Mouse (Mus musculus) stomach, postnatal 0 days (tissue): Measurements from ENCODE around the gene Nr4a1. TPM values are rescaled to one million over a fixed set of nuclear protein-coding genes. Genes with fewer than 3 reads are reported as not detected.

Experiments
- ATAC-seq: fragments of 200-750 bp; cut with Nextera tagmentation; 2 replicates; pipeline ENCODE4 v1.8.0; 2017; ENCODE audit not compliant: low FRiP score, low TSS enrichment
- DNase-seq: peaks from one replicate; pipeline ENCODE4 v3.0.0-alpha.2; 2016; ENCODE audit warnings: low spot score
- H3K27ac ChIP-seq: fragments of 300-500 bp; sonication (generic); replicated peaks from 2 replicates; pipeline ENCODE4 v1.5.1; 2014; ENCODE audit warnings: mild to moderate bottlenecking, control low read depth
- H3K27me3 ChIP-seq: fragments of 300-500 bp; sonication (generic); 2 replicates; pipeline ENCODE4 v1.6.1; 2014; ENCODE audit warnings: low read length; ENCODE audit not compliant: control insufficient read depth, insufficient read depth
- H3K36me3 ChIP-seq: fragments of 300-500 bp; sonication (generic); 2 replicates; pipeline ENCODE4 v1.6.1; 2014; ENCODE audit warnings: low read length, mixed read lengths; ENCODE audit not compliant: control insufficient read depth, insufficient read depth
- H3K4me1 ChIP-seq: fragments of 300-500 bp; sonication (generic); replicated peaks from 2 replicates; pipeline ENCODE4 v1.6.1; 2014; ENCODE audit warnings: antibody characterized with exemption; ENCODE audit not compliant: control insufficient read depth, insufficient read depth
- H3K4me2 ChIP-seq: fragments of 300-500 bp; sonication (generic); replicated peaks from 2 replicates; pipeline ENCODE4 v1.6.1; 2014; ENCODE audit warnings: low read depth, mild to moderate bottlenecking, control low read depth, moderate library complexity
- H3K4me3 ChIP-seq: fragments of 300-500 bp; sonication (generic); 2 replicates; pipeline ENCODE4 v1.5.1; 2014; ENCODE audit warnings: low read depth, low read length, control low read depth
- H3K9ac ChIP-seq: fragments of 300-500 bp; sonication (generic); 2 replicates; pipeline ENCODE4 v1.6.1; 2014; ENCODE audit warnings: mild to moderate bottlenecking, low read length, control low read depth, mixed read lengths
- H3K9me3 ChIP-seq: fragments of 300-500 bp; sonication (generic); 2 replicates; pipeline ENCODE4 v1.6.1; 2016; ENCODE audit warnings: low read length; ENCODE audit not compliant: control insufficient read depth
- CTCF ChIP-seq: IDR thresholded peaks from 2 replicates; pipeline ENCODE4 v1.5.1; 2016; ENCODE audit warnings: antibody characterized with exemption, low read depth, mild to moderate bottlenecking, moderate library complexity
- EP300 ChIP-seq: optimal IDR thresholded peaks from 2 replicates; pipeline ENCODE3; 2016; ENCODE audit warnings: antibody characterized with exemption
- WGBS: fragments of 180-500 bp; shearing (Covaris S2); extraction: QIAGEN DNeasy Blood & Tissue Kit; methylation state at CpG from one replicate; pipeline ENCODE4 v1.1.7; 2014; 5-methylcytosine and 5-hydroxymethylcytosine counted together
- polyA plus RNA-seq: library from polyadenylated mRNA; unstranded; fragments of >200 nt; fragmentation: Nextera tagmentation; extraction: Ambion mirVana; gene quantifications from 2 replicates; pipeline ENCODE4 v1.2.1, GENCODE M21; 2015

The Nr4a1 gene
- polyA plus RNA-seq, 1 experiment from 2014 or later, result 9.4 TPM

DNA sequence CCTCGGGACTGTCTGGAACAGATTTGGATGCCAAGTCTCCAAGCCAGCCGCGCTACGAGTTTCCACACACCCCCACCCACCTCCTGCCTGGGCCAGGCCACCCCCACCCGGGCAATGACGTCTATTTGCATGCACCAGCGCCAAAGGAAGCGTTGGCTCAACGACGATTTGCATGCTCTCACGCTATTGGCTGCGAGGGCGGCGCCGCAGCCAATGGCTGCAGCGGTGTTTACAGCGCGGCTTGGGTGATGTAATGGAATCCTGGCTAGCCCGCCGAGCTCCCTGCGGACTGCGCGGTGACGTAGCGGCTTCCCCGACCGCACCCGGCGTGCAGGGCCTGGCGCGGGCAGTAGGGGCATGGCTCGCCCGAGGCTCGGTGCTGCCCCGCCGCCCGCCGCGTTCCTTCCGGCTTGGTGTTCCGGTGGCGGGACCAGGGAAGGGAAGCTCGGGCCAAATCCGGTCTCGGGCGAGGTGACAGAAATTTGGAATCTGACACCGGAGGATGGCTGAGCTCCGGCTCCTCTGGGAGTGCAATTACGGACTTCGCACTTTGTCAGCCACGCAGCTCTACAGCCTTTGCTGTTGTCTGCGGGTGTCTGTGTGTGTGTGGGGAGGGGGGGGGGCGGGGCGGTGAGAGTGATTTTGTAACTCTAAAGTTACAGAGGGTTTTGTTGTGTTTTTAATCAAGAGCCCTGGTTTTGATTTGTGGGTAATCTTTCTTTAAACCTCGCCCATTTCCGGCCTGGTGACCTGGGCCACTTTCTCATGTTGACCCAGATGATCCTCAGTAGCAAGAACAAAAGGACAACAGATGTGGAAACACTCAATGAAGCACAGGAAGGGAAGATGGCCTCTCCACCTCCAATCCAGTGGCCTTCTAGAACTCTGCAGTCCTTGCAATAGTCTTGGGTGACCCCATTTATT is 7.6 kb upstream of the Nr4a1 start:
- H3K27ac ChIP-seq, result peak overlapping the region; percentile 88
- peak; percentile 61 for TF ChIP-seq CTCF
- TF ChIP-seq EP300, result no peak
- H3K9me3 ChIP-seq, result no peaks in the 10 kb centered on the region
- H3K9ac ChIP-seq, result peak overlapping the region; percentile 50
- H3K4me3 ChIP-seq, result peak overlapping the region; percentile 38
- 2% methylated on average over 55 of the region's 56 CpGs for WGBS
- H3K4me1 ChIP-seq, result peaks cover 2% of the 10 kb centered on the region; the same call in 1 of the 2 replicates
- no peaks in the 10 kb centered on the region for H3K27me3 ChIP-seq
- DNase-seq, result peak; percentile 97
- no peaks in the 10 kb centered on the region for H3K36me3 ChIP-seq
- H3K4me2 ChIP-seq, result peak overlapping the region; percentile 52
- peak; percentile 98 for ATAC-seq

DNA sequence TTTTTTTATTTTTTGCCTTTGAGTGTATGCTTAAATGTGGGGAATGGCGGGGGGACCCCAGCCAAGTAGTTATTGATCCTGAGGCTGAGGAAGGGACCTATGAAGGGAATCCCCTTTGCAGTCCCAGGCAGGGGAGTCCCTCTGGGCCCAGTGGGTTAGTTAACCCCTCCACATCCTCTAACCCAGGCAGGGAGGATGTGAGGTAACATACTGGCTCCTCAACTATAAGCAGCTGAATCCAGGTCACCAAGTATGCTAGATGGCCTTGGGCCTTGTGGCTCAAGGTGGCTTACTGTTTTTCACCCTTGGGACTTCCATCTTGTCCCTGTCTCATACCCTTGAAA is 6.9 kb upstream of the Nr4a1 start:
- no peak for DNase-seq
- WGBS, result 68% methylated on average over 1 of the region's 1 CpGs
- peak overlapping the region; percentile 88; the same call in 1 of the 2 replicates for H3K27ac ChIP-seq

DNA sequence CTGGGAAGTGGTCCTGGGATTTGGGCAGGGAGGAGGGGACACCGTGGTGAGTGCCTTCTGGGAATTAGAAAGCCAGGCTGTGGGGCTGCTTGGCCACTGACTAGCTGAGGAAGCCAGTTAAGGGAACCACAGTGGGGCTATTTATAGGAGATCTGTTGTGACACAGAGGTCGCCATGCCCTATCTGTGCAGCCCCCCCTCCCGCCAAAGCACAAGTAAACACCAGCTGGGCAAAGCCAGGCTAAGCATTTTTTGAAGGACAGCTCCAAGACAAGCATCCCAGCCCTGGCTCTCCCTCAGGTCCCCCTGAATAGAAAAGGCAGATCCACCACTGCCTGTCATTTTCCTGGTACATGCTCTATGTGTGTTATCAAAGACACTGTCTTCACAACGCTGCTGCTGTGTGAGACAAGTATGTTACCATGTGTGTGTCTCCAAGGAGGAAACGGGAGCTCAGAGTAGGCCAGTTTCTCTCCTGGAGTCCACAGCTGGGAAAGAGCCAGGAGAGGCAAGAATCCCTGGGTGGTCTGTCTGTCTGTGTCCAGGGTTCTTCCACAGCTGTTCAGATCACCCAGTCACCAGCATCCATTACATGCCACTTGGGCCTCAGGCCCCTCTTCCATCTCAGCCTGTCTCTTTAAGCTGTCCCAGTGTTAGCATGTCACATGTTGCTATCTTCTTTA is 5.9 kb upstream of the Nr4a1 start:
- H3K9ac ChIP-seq, result no peak overlapping the region; the same call in 1 of the 2 replicates
- no peak for TF ChIP-seq EP300
- TF ChIP-seq CTCF, result no peak
- 36% methylated on average over 5 of the region's 5 CpGs for WGBS

More for the DNA sequence above, 6.9 kb upstream of the Nr4a1 start:
- TF ChIP-seq CTCF (no peak), EP300 (no peak)
- Histone ChIP-seq H3K4me2 (peak overlapping the region; percentile 52; the same call in 1 of the 2 replicates), H3K36me3 (no peaks in the 10 kb centered on the region), H3K9ac (peak overlapping the region; percentile 50), H3K4me3 (no peak overlapping the region), H3K4me1 (0 out of 2 replicates have a peak, but pooled peaks cover 2% of the 10 kb centered on the region), H3K9me3 (no peaks in the 10 kb centered on the region), H3K27me3 (no peaks in the 10 kb centered on the region)
- ATAC-seq, result no peak

DNA sequence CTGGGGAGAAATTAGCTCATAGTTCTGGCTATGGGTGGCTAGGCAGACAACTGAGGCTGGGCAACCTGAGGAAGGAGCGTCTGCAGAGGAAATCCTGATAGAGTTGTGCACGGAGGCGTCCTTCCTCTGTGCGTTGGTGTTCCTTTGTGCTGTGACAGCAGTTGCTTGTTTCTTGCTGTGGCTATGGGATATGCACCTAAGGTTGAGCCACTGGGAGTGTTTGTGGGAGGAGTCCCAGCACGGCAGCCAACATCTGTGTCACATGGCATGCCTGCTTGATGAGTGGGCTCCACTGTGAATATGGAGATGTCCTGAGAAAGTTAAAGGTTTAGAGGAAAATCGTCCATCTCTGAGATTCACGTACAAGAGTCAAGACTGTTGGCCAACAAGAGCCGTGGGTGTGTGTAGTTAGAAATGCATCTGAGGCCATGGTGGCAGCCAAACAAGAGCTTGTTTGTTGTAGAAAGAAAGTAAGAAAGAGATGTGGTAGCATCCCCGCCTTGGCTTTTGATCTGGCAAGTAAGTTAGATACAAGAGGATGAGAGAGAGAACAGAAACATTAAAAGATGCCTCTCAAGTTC is 3.8 kb upstream of the Nr4a1 start:
- no peak for ATAC-seq
- H3K9me3 ChIP-seq, result no peaks in the 10 kb centered on the region
- no peaks in the 10 kb centered on the region for H3K27me3 ChIP-seq
- no peak overlapping the region for H3K9ac ChIP-seq
- DNase-seq, result no peak
- H3K27ac ChIP-seq, result no peak overlapping the region
- 0 out of 2 replicates have a peak, but pooled peaks cover 2% of the 10 kb centered on the region for H3K4me1 ChIP-seq
- no peak overlapping the region for H3K4me2 ChIP-seq
- TF ChIP-seq EP300, result no peak
- TF ChIP-seq CTCF, result no peak
- H3K36me3 ChIP-seq, result no peaks in the 10 kb centered on the region
- H3K4me3 ChIP-seq, result no peak overlapping the region
- WGBS, result 77% methylated on average over 9 of the region's 9 CpGs

More for the DNA sequence above, 5.9 kb upstream of the Nr4a1 start:
- Histone ChIP-seq H3K27me3 (no peaks in the 10 kb centered on the region), H3K36me3 (no peaks in the 10 kb centered on the region), H3K4me1 (0 out of 2 replicates have a peak, but pooled peaks cover 2% of the 10 kb centered on the region), H3K9me3 (no peaks in the 10 kb centered on the region), H3K27ac (peak overlapping the region; percentile 63), H3K4me3 (no peak overlapping the region), H3K4me2 (no peak overlapping the region)
- ATAC-seq (no peak), DNase-seq (no peak)

DNA sequence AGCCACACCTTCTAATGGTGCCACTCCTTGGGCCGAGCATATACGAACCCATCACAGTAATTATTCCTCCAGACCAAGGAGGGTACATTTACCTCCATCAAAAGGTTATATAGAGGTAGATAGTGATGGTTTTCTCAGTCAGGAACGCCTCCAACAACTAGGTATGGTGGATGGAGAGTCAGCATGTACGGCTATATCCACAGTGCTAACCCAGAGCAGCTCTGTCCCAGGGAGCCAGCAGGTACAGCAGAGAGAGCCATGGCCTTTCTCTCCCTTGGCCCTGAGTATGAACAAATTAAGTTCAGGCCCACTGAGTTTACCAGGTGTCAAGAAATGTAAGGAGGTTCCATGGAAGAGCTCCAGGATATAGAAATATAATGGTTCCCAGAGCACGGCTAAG is 2.1 kb upstream of the Nr4a1 start:
- DNase-seq (no peak), ATAC-seq (no peak)
- Histone ChIP-seq H3K4me3 (no peak overlapping the region), H3K4me2 (no peak overlapping the region), H3K4me1 (no peaks in the 10 kb centered on the region), H3K9me3 (no peaks in the 10 kb centered on the region), H3K36me3 (no peaks in the 10 kb centered on the region), H3K9ac (no peak overlapping the region), H3K27ac (no peak overlapping the region), H3K27me3 (no peaks in the 10 kb centered on the region)
- 87% methylated on average over 5 of the region's 5 CpGs for WGBS
- no peak for TF ChIP-seq EP300
- TF ChIP-seq CTCF, result no peak
